Mouse (Mus musculus) limb, embryonic 13.5 days (tissue): Measurements from ENCODE around the gene Phc3. TPM values are rescaled to one million over a fixed set of nuclear protein-coding genes. Genes with fewer than 3 reads are reported as not detected.

Experiments used
- ATAC-seq: fragments of 200-750 bp; cut with Nextera tagmentation; 2 replicates; pipeline ENCODE4 v1.8.0; 2017; ENCODE audit warnings: low read depth, moderate number of reproducible peaks, moderate TSS enrichment; ENCODE audit not compliant: low FRiP score
- H3K27ac ChIP-seq: fragments of 300-500 bp; sonication (generic); 2 replicates; pipeline ENCODE4 v1.5.1; 2015; ENCODE audit warnings: inconsistent platforms, mild to moderate bottlenecking, moderate library complexity
- H3K27me3 ChIP-seq: fragments of 300-500 bp; sonication (generic); 2 replicates; pipeline ENCODE4 v1.6.1; 2015; ENCODE audit warnings: mild to moderate bottlenecking, inconsistent platforms
- H3K36me3 ChIP-seq: fragments of 300-500 bp; sonication (generic); 2 replicates; pipeline ENCODE4 v1.6.1; 2015; ENCODE audit warnings: inconsistent platforms, mild to moderate bottlenecking, moderate library complexity
- H3K4me1 ChIP-seq: fragments of 300-500 bp; sonication (generic); 2 replicates; pipeline ENCODE4 v1.6.1; 2015; ENCODE audit warnings: inconsistent platforms
- H3K4me2 ChIP-seq: fragments of 300-500 bp; sonication (generic); replicated peaks from 2 replicates; pipeline ENCODE4 v1.6.1; 2015; ENCODE audit warnings: inconsistent platforms, mild to moderate bottlenecking, moderate library complexity
- H3K4me3 ChIP-seq: fragments of 300-500 bp; sonication (generic); 2 replicates; pipeline ENCODE4 v1.5.1; 2015; ENCODE audit warnings: moderate library complexity, mild to moderate bottlenecking, inconsistent platforms
- H3K9ac ChIP-seq: fragments of 300-500 bp; sonication (generic); 2 replicates; pipeline ENCODE4 v1.6.1; 2015; ENCODE audit warnings: mild to moderate bottlenecking, inconsistent platforms
- H3K9me3 ChIP-seq: fragments of 300-500 bp; sonication (generic); 2 replicates; pipeline ENCODE4 v1.6.1; 2016; ENCODE audit warnings: inconsistent platforms
- WGBS: fragments of 180-500 bp; shearing (Covaris S2); methylation state at CpG from one replicate; pipeline ENCODE4 v1.1.7; 2015; 5-methylcytosine and 5-hydroxymethylcytosine counted together
- polyA plus RNA-seq: library from polyadenylated mRNA; unstranded; fragments of >200 nt; fragmentation: Nextera tagmentation; extraction: Ambion mirVana; gene quantifications from 2 replicates; pipeline ENCODE4 v1.2.1, GENCODE M21; 2015

The Phc3 gene
- polyA plus RNA-seq, 1 experiment from 2014 or later, result 7.9 TPM

GRCm38 (mm10) chr3:30917160-30917559, 52.1 kb downstream of the Phc3 start:
- peaks cover 73% of the 10 kb centered on the region for H3K36me3 ChIP-seq
- no peak overlapping the region for H3K9ac ChIP-seq
- H3K4me2 ChIP-seq, result no peak overlapping the region
- no peaks in the 10 kb centered on the region for H3K27me3 ChIP-seq
- 79% methylated on average over 4 of the region's 4 CpGs for WGBS
- H3K4me3 ChIP-seq, result no peak overlapping the region
- H3K27ac ChIP-seq, result no peak overlapping the region
- H3K9me3 ChIP-seq, result 0 out of 2 replicates have a peak, but pooled peaks cover 4% of the 10 kb centered on the region
- no peak for ATAC-seq
- H3K4me1 ChIP-seq, result no peaks in the 10 kb centered on the region

GRCm38 (mm10) chr3:30904658-30905057, 64.6 kb downstream of the Phc3 start:
- ATAC-seq, result no peak
- peaks cover 66% of the 10 kb centered on the region for H3K36me3 ChIP-seq
- H3K27ac ChIP-seq, result no peak overlapping the region
- 86% methylated on average over 1 of the region's 1 CpGs for WGBS
- no peaks in the 10 kb centered on the region for H3K27me3 ChIP-seq
- no peak overlapping the region for H3K4me2 ChIP-seq
- H3K4me1 ChIP-seq, result no peaks in the 10 kb centered on the region
- H3K9me3 ChIP-seq, result no peaks in the 10 kb centered on the region
- H3K9ac ChIP-seq, result no peak overlapping the region
- no peak overlapping the region for H3K4me3 ChIP-seq

GRCm38 (mm10) chr3:30899407-30899806, 69.8 kb downstream of the Phc3 start:
- H3K27ac ChIP-seq, result no peak overlapping the region
- H3K4me1 ChIP-seq, result no peaks in the 10 kb centered on the region
- H3K9me3 ChIP-seq, result no peaks in the 10 kb centered on the region
- WGBS, result 96% methylated on average over 8 of the region's 8 CpGs
- no peak overlapping the region for H3K9ac ChIP-seq
- peaks cover 48% of the 10 kb centered on the region for H3K36me3 ChIP-seq
- H3K4me3 ChIP-seq, result no peak overlapping the region
- no peaks in the 10 kb centered on the region for H3K27me3 ChIP-seq
- no peak overlapping the region for H3K4me2 ChIP-seq
- ATAC-seq, result no peak

- Histone ChIP-seq H3K27me3 (no peaks in the 10 kb centered on the region), H3K9me3 (no peaks in the 10 kb centered on the region), H3K27ac (no peak overlapping the region), H3K4me2 (no peak overlapping the region), H3K4me3 (no peak overlapping the region), H3K36me3 (peaks cover 39% of the 10 kb centered on the region), H3K9ac (no peak overlapping the region), H3K4me1 (no peaks in the 10 kb centered on the region)
- no peak for ATAC-seq
- 66% methylated on average over 5 of the region's 5 CpGs for WGBS
Measured at GRCm38 (mm10) chr3:30896721-30897120, 72.5 kb downstream of the Phc3 start.

GRCm38 (mm10) chr3:30889014-30889413, 80.2 kb downstream of the Phc3 start:
- H3K4me3 ChIP-seq, result no peak overlapping the region
- ATAC-seq, result no peak
- no peak overlapping the region for H3K27ac ChIP-seq
- H3K27me3 ChIP-seq, result no peaks in the 10 kb centered on the region
- no peak overlapping the region for H3K9ac ChIP-seq
- no peak overlapping the region for H3K4me2 ChIP-seq
- H3K9me3 ChIP-seq, result no peaks in the 10 kb centered on the region
- 0 out of 2 replicates have a peak, but pooled peaks cover 3% of the 10 kb centered on the region for H3K4me1 ChIP-seq
- WGBS, result 37% methylated on average over 1 of the region's 1 CpGs
- 0 out of 2 replicates have a peak, but pooled peaks cover 6% of the 10 kb centered on the region for H3K36me3 ChIP-seq

- H3K4me2 ChIP-seq, result no peak overlapping the region
- WGBS, result 83% methylated on average over 3 of the region's 3 CpGs
Measured at GRCm38 (mm10) chr3:30887449-30887848, 81.8 kb downstream of the Phc3 start.

GRCm38 (mm10) chr3:30876709-30877108, 92.5 kb downstream of the Phc3 start:
- 67% methylated on average over 6 of the region's 6 CpGs for WGBS
- H3K4me1 ChIP-seq, result no peaks in the 10 kb centered on the region
- H3K27me3 ChIP-seq, result no peaks in the 10 kb centered on the region
- no peaks in the 10 kb centered on the region for H3K9me3 ChIP-seq
- no peak for ATAC-seq
- H3K36me3 ChIP-seq, result no peaks in the 10 kb centered on the region
- H3K9ac ChIP-seq, result no peak overlapping the region
- H3K4me3 ChIP-seq, result no peak overlapping the region
- no peak overlapping the region for H3K4me2 ChIP-seq
- H3K27ac ChIP-seq, result no peak overlapping the region

More at GRCm38 (mm10) chr3:30887449-30887848, 81.8 kb downstream of the Phc3 start:
- H3K4me1 ChIP-seq, result 0 out of 2 replicates have a peak, but pooled peaks cover 3% of the 10 kb centered on the region
- ATAC-seq, result no peak
- H3K27ac ChIP-seq, result no peak overlapping the region
- no peak overlapping the region for H3K9ac ChIP-seq
- no peaks in the 10 kb centered on the region for H3K27me3 ChIP-seq
- no peaks in the 10 kb centered on the region for H3K9me3 ChIP-seq
- no peak overlapping the region for H3K4me3 ChIP-seq
- H3K36me3 ChIP-seq, result no peaks in the 10 kb centered on the region

- no peak overlapping the region for H3K4me2 ChIP-seq
- H3K27ac ChIP-seq, result no peak overlapping the region
- ATAC-seq, result no peak
- no peaks in the 10 kb centered on the region for H3K27me3 ChIP-seq
- H3K9ac ChIP-seq, result no peak overlapping the region
- no peaks in the 10 kb centered on the region for H3K4me1 ChIP-seq
- no peaks in the 10 kb centered on the region for H3K9me3 ChIP-seq
- H3K4me3 ChIP-seq, result no peak overlapping the region
- no peaks in the 10 kb centered on the region for H3K36me3 ChIP-seq
- WGBS, result 83% methylated on average over 1 of the region's 1 CpGs
Measured at GRCm38 (mm10) chr3:30869995-30870394, 99.2 kb downstream of the Phc3 start.

GRCm38 (mm10) chr3:30868625-30869024, 100.6 kb downstream of the Phc3 start:
- no peaks in the 10 kb centered on the region for H3K4me1 ChIP-seq
- no peaks in the 10 kb centered on the region for H3K9me3 ChIP-seq
- no peak overlapping the region for H3K4me3 ChIP-seq
- H3K27me3 ChIP-seq, result no peaks in the 10 kb centered on the region
- no peak for ATAC-seq
- H3K36me3 ChIP-seq, result no peaks in the 10 kb centered on the region
- no peak overlapping the region for H3K9ac ChIP-seq
- no peak overlapping the region for H3K4me2 ChIP-seq
- WGBS, result 73% methylated on average over 5 of the region's 5 CpGs
- no peak overlapping the region for H3K27ac ChIP-seq

GRCm38 (mm10) chr3:30868176-30868575, 101.0 kb downstream of the Phc3 start:
- H3K27me3 ChIP-seq, result no peaks in the 10 kb centered on the region
- H3K36me3 ChIP-seq, result no peaks in the 10 kb centered on the region
- H3K9ac ChIP-seq, result no peak overlapping the region
- H3K4me1 ChIP-seq, result no peaks in the 10 kb centered on the region
- no peak overlapping the region for H3K4me2 ChIP-seq
- no peak overlapping the region for H3K27ac ChIP-seq
- H3K9me3 ChIP-seq, result no peaks in the 10 kb centered on the region
- no peak overlapping the region for H3K4me3 ChIP-seq
- 85% methylated on average over 5 of the region's 5 CpGs for WGBS
- no peak for ATAC-seq

GRCm38 (mm10) chr3:30864640-30865039, 104.6 kb downstream of the Phc3 start:
- Histone ChIP-seq H3K27ac (no peak overlapping the region), H3K4me1 (no peaks in the 10 kb centered on the region), H3K9ac (no peak overlapping the region), H3K4me2 (no peak overlapping the region), H3K4me3 (no peak overlapping the region), H3K9me3 (no peaks in the 10 kb centered on the region), H3K36me3 (no peaks in the 10 kb centered on the region), H3K27me3 (no peaks in the 10 kb centered on the region)
- 78% methylated on average over 1 of the region's 1 CpGs for WGBS
- no peak for ATAC-seq

- no peaks in the 10 kb centered on the region for H3K36me3 ChIP-seq
- H3K4me2 ChIP-seq, result no peak overlapping the region
- H3K9ac ChIP-seq, result no peak overlapping the region
- H3K4me3 ChIP-seq, result no peak overlapping the region
- no peaks in the 10 kb centered on the region for H3K27me3 ChIP-seq
- WGBS, result 71% methylated on average over 5 of the region's 5 CpGs
- no peak for ATAC-seq
- H3K4me1 ChIP-seq, result no peaks in the 10 kb centered on the region
- H3K9me3 ChIP-seq, result no peaks in the 10 kb centered on the region
- no peak overlapping the region for H3K27ac ChIP-seq
Measured at GRCm38 (mm10) chr3:30863712-30864435, 105.3 kb downstream of the Phc3 start.

GRCm38 (mm10) chr3:30860705-30861104, 108.5 kb downstream of the Phc3 start:
- Histone ChIP-seq H3K9ac (no peak overlapping the region), H3K27me3 (peaks cover 19% of the 10 kb centered on the region)
- no peak for ATAC-seq

More at GRCm38 (mm10) chr3:30860705-30861104, 108.5 kb downstream of the Phc3 start:
- Histone ChIP-seq H3K4me1 (no peaks in the 10 kb centered on the region), H3K9me3 (no peaks in the 10 kb centered on the region), H3K4me2 (no peak overlapping the region), H3K27ac (no peak overlapping the region), H3K36me3 (no peaks in the 10 kb centered on the region), H3K4me3 (no peak overlapping the region)
- 72% methylated on average over 4 of the region's 4 CpGs for WGBS
